27 mouse cellular contexts compared by ENCODE assay signal in the genomic region with DNA sequence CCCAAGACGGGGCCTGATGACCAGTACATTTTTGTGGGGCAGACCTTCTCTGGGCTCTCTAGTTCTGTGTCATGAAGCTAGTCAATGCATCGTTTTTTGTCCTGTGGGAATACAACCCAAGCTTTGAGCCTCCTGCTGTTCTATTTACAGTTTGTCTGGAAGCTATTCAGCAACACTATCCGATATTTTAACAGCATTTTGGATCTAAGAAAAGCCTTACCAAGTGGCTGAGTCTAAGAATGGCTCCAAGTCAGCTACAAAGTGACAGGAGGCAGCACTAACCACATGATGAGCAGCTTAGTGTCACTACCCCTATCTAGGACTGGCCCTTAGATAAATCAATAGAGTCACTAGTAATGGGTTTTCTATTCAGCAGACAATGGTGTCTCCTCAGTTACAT.
DNase-seq lines count a peak whose midpoint lies in the region; ATAC-seq and TF ChIP-seq lines count a peak whose summit lies in the region.
"Had no signal": no experiment of that assay in that cellular context is flagged by ENCODE, and none has a peak within 500 bp of the region (broad histone marks: within the 10 kb centered on the region; RNA-seq: fewer than 3 reads in every experiment).

No protein-coding gene starts in this region.

- no peaks in the 10 kb centered on the region for H3K9me3 ChIP-seq in forebrain, postnatal 0 days (ENCODE audit: low read length)
- H3K9me3 ChIP-seq in forebrain, embryonic 15.5 days: no peaks in the 10 kb centered on the region
- H3K9me3 ChIP-seq in heart, embryonic 12.5 days (replicated peaks): no peaks in the 10 kb centered on the region
- H3K9me3 ChIP-seq in midbrain, postnatal 0 days (ENCODE audit: low read length): no peaks in the 10 kb centered on the region
- H3K9me3 ChIP-seq: embryonic facial prominence, embryonic 13.5 days; embryonic facial prominence, embryonic 15.5 days; forebrain, embryonic 10.5 days; forebrain, embryonic 12.5 days; G1E had no signal

- ATAC-seq in forebrain, postnatal 0 days: peak; percentile 51
- no peak for ATAC-seq in forebrain, embryonic 15.5 days (replicated peaks)
- ATAC-seq in heart, embryonic 12.5 days (ENCODE audit: insufficient number of reproducible peaks, low FRiP score): no peak
- no peak for ATAC-seq in midbrain, postnatal 0 days (ENCODE audit: low FRiP score)
- ATAC-seq: activated CD4-positive, CD25-positive, alpha-beta regulatory T cell, adult 4 months; CD4-positive, CD25-positive, alpha-beta regulatory T cell, adult 4 months; forebrain, embryonic 14.5 days; Patski had no signal

- H3K27ac ChIP-seq in forebrain, postnatal 0 days (ENCODE audit: low read depth, low read length): no peak overlapping the region
- no peak overlapping the region for H3K27ac ChIP-seq in forebrain, embryonic 15.5 days (replicated peaks)
- H3K27ac ChIP-seq in heart, embryonic 12.5 days (ENCODE audit: poor library complexity, severe bottlenecking): no peak overlapping the region
- no peak overlapping the region for H3K27ac ChIP-seq in midbrain, postnatal 0 days (ENCODE audit: low read depth, low read length)
- H3K27ac ChIP-seq: embryonic facial prominence, embryonic 13.5 days; embryonic facial prominence, embryonic 15.5 days; forebrain, embryonic 10.5 days; forebrain, embryonic 12.5 days had no signal

- no peaks in the 10 kb centered on the region for H3K27me3 ChIP-seq in forebrain, postnatal 0 days (ENCODE audit: insufficient read depth, low read length)
- H3K27me3 ChIP-seq in forebrain, embryonic 15.5 days: no peaks in the 10 kb centered on the region
- H3K27me3 ChIP-seq in heart, embryonic 12.5 days (replicated peaks): no peaks in the 10 kb centered on the region
- no peaks in the 10 kb centered on the region for H3K27me3 ChIP-seq in midbrain, postnatal 0 days (ENCODE audit: insufficient read depth, low read length)
- H3K27me3 ChIP-seq: CH12.LX; embryonic facial prominence, embryonic 13.5 days; embryonic facial prominence, embryonic 15.5 days; forebrain, embryonic 12.5 days had no signal

- H3K4me3 ChIP-seq in forebrain, postnatal 0 days (ENCODE audit: low read depth, low read length): no peak overlapping the region
- no peak overlapping the region for H3K4me3 ChIP-seq in forebrain, embryonic 15.5 days
- no peak overlapping the region for H3K4me3 ChIP-seq in heart, embryonic 12.5 days
- H3K4me3 ChIP-seq in midbrain, postnatal 0 days (ENCODE audit: low read depth, low read length): no peak overlapping the region
- H3K4me3 ChIP-seq: embryonic facial prominence, embryonic 13.5 days; embryonic facial prominence, embryonic 15.5 days; erythroblast, embryonic 14.5 days; forebrain, embryonic 10.5 days; forebrain, embryonic 12.5 days had no signal

- no peak for TF ChIP-seq CTCF in forebrain, postnatal 0 days (IDR thresholded peaks at IDR 0.05; ENCODE audit: low read depth)
- TF ChIP-seq CTCF in midbrain, postnatal 0 days (IDR thresholded peaks at IDR 0.05): no peak

- no peak overlapping the region for H3K4me2 ChIP-seq in forebrain, postnatal 0 days (ENCODE audit: low read depth)
- no peak overlapping the region for H3K4me2 ChIP-seq in forebrain, embryonic 15.5 days (replicated peaks)
- no peak overlapping the region for H3K4me2 ChIP-seq in heart, embryonic 12.5 days
- no peak overlapping the region for H3K4me2 ChIP-seq in midbrain, postnatal 0 days (ENCODE audit: low read depth, low read length, poor library complexity, severe bottlenecking)
- H3K4me2 ChIP-seq: embryonic facial prominence, embryonic 13.5 days; embryonic facial prominence, embryonic 15.5 days; forebrain, embryonic 12.5 days had no signal

- DNase-seq in forebrain, postnatal 0 days: no peak
- DNase-seq in heart, adult 11 months: peak; percentile 12
- DNase-seq in midbrain, postnatal 0 days (ENCODE audit: low spot score): no peak
- DNase-seq: adrenal gland, adult 8-10 months; adrenal gland, postnatal 14 days; adrenal gland, postnatal 36 days; B cell, adult 2 months; cerebellum, adult 11 months; cerebellum, adult 18-20 months; cerebellum, adult 8-10 months; cerebellum, adult 9-11 months; cerebellum, postnatal 14 days; cerebellum, postnatal 36 days; embryo, embryonic 11 days had no signal

- H3K9ac ChIP-seq in forebrain, postnatal 0 days: no peak overlapping the region
- no peak overlapping the region for H3K9ac ChIP-seq in forebrain, embryonic 15.5 days (replicated peaks)
- H3K9ac ChIP-seq in heart, embryonic 12.5 days: no peak overlapping the region
- H3K9ac ChIP-seq in midbrain, postnatal 0 days (replicated peaks; ENCODE audit: low read length, poor library complexity, severe bottlenecking): no peak overlapping the region
- H3K9ac ChIP-seq: embryonic facial prominence, embryonic 13.5 days; embryonic facial prominence, embryonic 15.5 days; forebrain, embryonic 12.5 days had no signal

- H3K4me1 ChIP-seq in forebrain, postnatal 0 days (ENCODE audit: insufficient read depth): no peaks in the 10 kb centered on the region
- H3K4me1 ChIP-seq in forebrain, embryonic 15.5 days: no peaks in the 10 kb centered on the region
- no peaks in the 10 kb centered on the region for H3K4me1 ChIP-seq in heart, embryonic 12.5 days (replicated peaks)
- no peaks in the 10 kb centered on the region for H3K4me1 ChIP-seq in midbrain, postnatal 0 days (ENCODE audit: insufficient read depth, low read length)
- H3K4me1 ChIP-seq: embryonic facial prominence, embryonic 13.5 days; embryonic facial prominence, embryonic 15.5 days; forebrain, embryonic 10.5 days; forebrain, embryonic 12.5 days had no signal

- 63% methylated on average over 3 of the region's 3 CpGs for WGBS in forebrain, postnatal 0 days
- WGBS in forebrain, embryonic 15.5 days: 66% methylated on average over 3 of the region's 3 CpGs
- WGBS in heart, embryonic 12.5 days: 68% methylated on average over 3 of the region's 3 CpGs
- WGBS in midbrain, postnatal 0 days: 63% methylated on average over 3 of the region's 3 CpGs

- H3K36me3 ChIP-seq in forebrain, postnatal 0 days (ENCODE audit: insufficient read depth): no peaks in the 10 kb centered on the region
- H3K36me3 ChIP-seq in forebrain, embryonic 15.5 days: no peaks in the 10 kb centered on the region
- H3K36me3 ChIP-seq in heart, embryonic 12.5 days: no peaks in the 10 kb centered on the region
- no peaks in the 10 kb centered on the region for H3K36me3 ChIP-seq in midbrain, postnatal 0 days (ENCODE audit: insufficient read depth, low read length)
- H3K36me3 ChIP-seq: embryonic facial prominence, embryonic 13.5 days; embryonic facial prominence, embryonic 15.5 days; forebrain, embryonic 10.5 days; forebrain, embryonic 12.5 days; G1E had no signal
